Mouse (Mus musculus) layer of hippocampus, adult 8-10 months (tissue): Measurements from ENCODE around the gene Gm15319. TPM values are rescaled to one million over a fixed set of nuclear protein-coding genes. Genes with fewer than 3 reads are reported as not detected.
"Not testable (repeated sequence)": the region's sequence is repeated elsewhere in the genome, so short reads cannot be mapped to it uniquely, and the experiment has no call there.

Source experiments
- DNase-seq, 2 experiments: peaks; one replicate each; pipeline ENCODE4 v3.0.0; 2022; ENCODE audit warnings: low spot score in 2 of 2
- total RNA-seq, 4 experiments: library from RNA; stranded (reverse); gene quantifications; 2 replicates each; pipeline ENCODE4 v1.2.4; 2022

Gene Gm15319
- total RNA-seq, 4 experiments from 2014 or later: 1.7 to 3.2 (median 2.3) TPM

- peak in 1 of 2 experiments; percentile 66 for DNase-seq
Measured at GRCm38 (mm10) chr8:20297939-20298505, 65.0 kb downstream of the Gm15319 start.

GRCm38 (mm10) chr8:20296803-20297702 is 66.0 kb downstream of the Gm15319 start:
- DNase-seq: peak; percentile 79 to 82

- not testable (repeated sequence) for DNase-seq
Measured at GRCm38 (mm10) chr8:20295881-20296280, 67.1 kb downstream of the Gm15319 start.

- DNase-seq: peak in 1 of 2 experiments; percentile 19
Measured at GRCm38 (mm10) chr8:20294826-20295225, 68.2 kb downstream of the Gm15319 start.

GRCm38 (mm10) chr8:20293966-20294365 is 69.0 kb downstream of the Gm15319 start:
- DNase-seq: peak in 1 of 2 experiments; percentile 13

DNA sequence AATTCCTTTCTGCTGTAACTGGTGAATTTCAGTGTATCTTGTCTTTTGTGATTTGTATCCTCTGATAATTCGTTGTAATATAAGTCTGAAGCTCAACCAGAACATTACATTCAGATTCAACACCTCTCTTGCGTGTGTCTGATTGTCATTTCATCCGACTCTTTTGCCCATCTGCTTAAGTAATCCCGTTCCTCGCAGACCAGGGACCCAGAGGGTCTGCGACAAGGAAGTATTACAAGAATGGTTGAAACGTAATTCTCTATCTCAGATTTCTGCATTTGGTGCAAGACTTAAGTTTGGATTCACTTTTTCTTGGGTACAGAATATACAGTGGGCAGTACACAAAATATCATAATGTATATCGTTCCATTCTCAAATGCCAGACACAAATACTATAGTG is 73.0 kb downstream of the Gm15319 start:
- not testable (repeated sequence) for DNase-seq

- peak in 1 of 2 experiments; percentile 28 for DNase-seq
Measured at GRCm38 (mm10) chr8:20288878-20289277, 74.1 kb downstream of the Gm15319 start.

- not testable (repeated sequence) for DNase-seq
Measured at GRCm38 (mm10) chr8:20287706-20288105, 75.3 kb downstream of the Gm15319 start.
